Mouse (Mus musculus) kidney, embryonic 16.5 days (tissue): ENCODE data around the gene Mvb12b. TPM values are rescaled to one million over a fixed set of nuclear protein-coding genes. Genes with fewer than 3 reads are reported as not detected.

Experiments used
- ATAC-seq: fragments of 200-750 bp; cut with Nextera tagmentation; 2 replicates; pipeline ENCODE4 v1.8.0; 2017; ENCODE audit warnings: moderate TSS enrichment; ENCODE audit not compliant: low FRiP score, low TSS enrichment
- H3K27ac ChIP-seq: fragments of 300-500 bp; sonication (generic); 2 replicates; pipeline ENCODE4 v1.5.1; 2014; ENCODE audit warnings: low read length
- H3K27me3 ChIP-seq: fragments of 300-500 bp; sonication (generic); 2 replicates; pipeline ENCODE4 v1.6.1; 2014; ENCODE audit warnings: low read length, control low read depth, mixed read lengths; ENCODE audit not compliant: insufficient read depth
- H3K36me3 ChIP-seq: fragments of 300-500 bp; sonication (generic); 2 replicates; pipeline ENCODE4 v1.6.1; 2014; ENCODE audit warnings: low read length, control low read depth, mixed read lengths; ENCODE audit not compliant: insufficient read depth
- H3K4me1 ChIP-seq: fragments of 300-500 bp; sonication (generic); 2 replicates; pipeline ENCODE4 v1.6.1; 2014; ENCODE audit warnings: low read length, control low read depth, mixed read lengths; ENCODE audit not compliant: insufficient read depth
- H3K4me2 ChIP-seq: fragments of 300-500 bp; sonication (generic); replicated peaks from 2 replicates; pipeline ENCODE4 v1.6.1; 2014; ENCODE audit warnings: low read depth, low read length
- H3K4me3 ChIP-seq: fragments of 300-500 bp; sonication (generic); 2 replicates; pipeline ENCODE4 v1.5.1; 2014; ENCODE audit warnings: mild to moderate bottlenecking, low read length
- H3K9ac ChIP-seq: fragments of 300-500 bp; sonication (generic); replicated peaks from 2 replicates; pipeline ENCODE4 v1.6.1; 2014; ENCODE audit warnings: low read length
- H3K9me3 ChIP-seq: fragments of 300-500 bp; sonication (generic); 2 replicates; pipeline ENCODE4 v1.6.1; 2016; ENCODE audit warnings: low read length, control low read depth
- whole genome bisulfite sequencing: fragments of 180-500 bp; shearing (Covaris S2); extraction: QIAGEN DNeasy Blood & Tissue Kit; methylation state at CpG from one replicate; pipeline ENCODE4 v1.1.7; 2014; 5-methylcytosine and 5-hydroxymethylcytosine counted together
- polyA plus RNA-seq: library from polyadenylated mRNA; unstranded; fragments of >200 nt; fragmentation: Nextera tagmentation; extraction: Ambion mirVana; gene quantifications from 2 replicates; pipeline ENCODE4 v1.2.1, GENCODE M21; 2015

Mvb12b gene
- polyA plus RNA-seq, 1 experiment from 2014 or later: 14.2 TPM

GRCm38 (mm10) chr2:33794483-33794882 lies 93.3 kb downstream of the Mvb12b start:
- Histone ChIP-seq H3K27me3 (no peaks in the 10 kb centered on the region), H3K9ac (no peak overlapping the region)
- WGBS: 69% methylated on average over 9 of the region's 9 CpGs

GRCm38 (mm10) chr2:33790301-33790700 lies 97.4 kb downstream of the Mvb12b start:
- Histone ChIP-seq H3K4me2 (no peak overlapping the region), H3K27me3 (no peaks in the 10 kb centered on the region), H3K9ac (no peak overlapping the region), H3K27ac (no peak overlapping the region), H3K36me3 (no peaks in the 10 kb centered on the region; the same call in 1 of the 2 replicates), H3K4me1 (peaks cover 10% of the 10 kb centered on the region; the same call in 1 of the 2 replicates), H3K4me3 (no peak overlapping the region), H3K9me3 (no peaks in the 10 kb centered on the region)
- ATAC-seq: no peak
- 42% methylated on average over 5 of the region's 5 CpGs for WGBS

More at GRCm38 (mm10) chr2:33794483-33794882, 93.3 kb downstream of the Mvb12b start:
- no peak overlapping the region for H3K27ac ChIP-seq
- no peak for ATAC-seq
- H3K36me3 ChIP-seq: no peaks in the 10 kb centered on the region
- H3K4me2 ChIP-seq: no peak overlapping the region
- peaks cover 10% of the 10 kb centered on the region; the same call in 1 of the 2 replicates for H3K4me1 ChIP-seq
- H3K9me3 ChIP-seq: no peaks in the 10 kb centered on the region
- H3K4me3 ChIP-seq: no peak overlapping the region

GRCm38 (mm10) chr2:33789732-33790131 lies 98.0 kb downstream of the Mvb12b start:
- Histone ChIP-seq H3K27me3 (no peaks in the 10 kb centered on the region), H3K27ac (no peak overlapping the region), H3K9me3 (no peaks in the 10 kb centered on the region), H3K4me2 (no peak overlapping the region), H3K4me3 (no peak overlapping the region), H3K36me3 (no peaks in the 10 kb centered on the region; the same call in 1 of the 2 replicates), H3K9ac (no peak overlapping the region), H3K4me1 (peaks cover 10% of the 10 kb centered on the region; the same call in 1 of the 2 replicates)
- ATAC-seq: no peak
- WGBS: 64% methylated on average over 9 of the region's 9 CpGs

- Histone ChIP-seq H3K9ac (no peak overlapping the region), H3K27me3 (no peaks in the 10 kb centered on the region), H3K36me3 (no peaks in the 10 kb centered on the region; the same call in 1 of the 2 replicates), H3K4me3 (no peak overlapping the region), H3K9me3 (no peaks in the 10 kb centered on the region), H3K4me1 (peaks cover 10% of the 10 kb centered on the region; the same call in 1 of the 2 replicates), H3K27ac (no peak overlapping the region), H3K4me2 (no peak overlapping the region)
- no peak for ATAC-seq
- 45% methylated on average over 6 of the region's 6 CpGs for WGBS
Measured at GRCm38 (mm10) chr2:33789279-33789678, 98.5 kb downstream of the Mvb12b start.

GRCm38 (mm10) chr2:33788851-33789250 lies 98.9 kb downstream of the Mvb12b start:
- no peak for ATAC-seq
- Histone ChIP-seq H3K4me2 (no peak overlapping the region), H3K36me3 (no peaks in the 10 kb centered on the region; the same call in 1 of the 2 replicates), H3K9ac (no peak overlapping the region), H3K9me3 (no peaks in the 10 kb centered on the region), H3K27ac (no peak overlapping the region), H3K4me3 (no peak overlapping the region), H3K27me3 (no peaks in the 10 kb centered on the region), H3K4me1 (peaks cover 10% of the 10 kb centered on the region; the same call in 1 of the 2 replicates)
- 93% methylated on average over 7 of the region's 7 CpGs for WGBS

GRCm38 (mm10) chr2:33788131-33788530 lies 99.6 kb downstream of the Mvb12b start:
- no peak overlapping the region for H3K4me3 ChIP-seq
- no peaks in the 10 kb centered on the region for H3K9me3 ChIP-seq
- no peak for ATAC-seq
- no peaks in the 10 kb centered on the region for H3K27me3 ChIP-seq
- H3K9ac ChIP-seq: no peak overlapping the region
- H3K36me3 ChIP-seq: peaks cover 3% of the 10 kb centered on the region; the same call in 1 of the 2 replicates
- peaks cover 10% of the 10 kb centered on the region; the same call in 1 of the 2 replicates for H3K4me1 ChIP-seq
- WGBS: 74% methylated on average over 13 of the region's 13 CpGs
- H3K4me2 ChIP-seq: no peak overlapping the region
- H3K27ac ChIP-seq: no peak overlapping the region

GRCm38 (mm10) chr2:33786064-33786463 lies 101.7 kb downstream of the Mvb12b start:
- no peak for ATAC-seq
- H3K27me3 ChIP-seq: no peaks in the 10 kb centered on the region
- H3K9me3 ChIP-seq: no peaks in the 10 kb centered on the region
- no peak overlapping the region for H3K27ac ChIP-seq
- H3K36me3 ChIP-seq: peaks cover 3% of the 10 kb centered on the region; the same call in 1 of the 2 replicates
- no peak overlapping the region for H3K4me2 ChIP-seq
- WGBS: 92% methylated on average over 6 of the region's 6 CpGs
- H3K9ac ChIP-seq: no peak overlapping the region
- peaks cover 25% of the 10 kb centered on the region for H3K4me1 ChIP-seq
- H3K4me3 ChIP-seq: no peak overlapping the region

- H3K4me1 ChIP-seq: peaks cover 23% of the 10 kb centered on the region
- WGBS: 74% methylated on average over 13 of the region's 13 CpGs
- ATAC-seq: no peak
- H3K27ac ChIP-seq: no peak overlapping the region
- H3K27me3 ChIP-seq: no peaks in the 10 kb centered on the region
- no peaks in the 10 kb centered on the region for H3K9me3 ChIP-seq
- no peak overlapping the region for H3K4me2 ChIP-seq
- no peak overlapping the region for H3K9ac ChIP-seq
- H3K4me3 ChIP-seq: no peak overlapping the region
- H3K36me3 ChIP-seq: peaks cover 3% of the 10 kb centered on the region; the same call in 1 of the 2 replicates
Measured at GRCm38 (mm10) chr2:33785596-33785995, 102.2 kb downstream of the Mvb12b start.

- Histone ChIP-seq H3K9me3 (no peaks in the 10 kb centered on the region), H3K4me1 (peaks cover 16% of the 10 kb centered on the region), H3K4me3 (no peak overlapping the region), H3K27ac (no peak overlapping the region), H3K9ac (no peak overlapping the region), H3K36me3 (peaks cover 3% of the 10 kb centered on the region; the same call in 1 of the 2 replicates), H3K27me3 (no peaks in the 10 kb centered on the region), H3K4me2 (no peak overlapping the region)
- no peak for ATAC-seq
- WGBS: 84% methylated on average over 1 of the region's 1 CpGs
Measured at GRCm38 (mm10) chr2:33784721-33785120, 103.0 kb downstream of the Mvb12b start.

- ATAC-seq: no peak
- no peak overlapping the region for H3K4me3 ChIP-seq
- peaks cover 15% of the 10 kb centered on the region for H3K4me1 ChIP-seq
- 85% methylated on average over 7 of the region's 7 CpGs for WGBS
- no peak overlapping the region for H3K27ac ChIP-seq
- H3K4me2 ChIP-seq: no peak overlapping the region
- H3K27me3 ChIP-seq: no peaks in the 10 kb centered on the region
- H3K9ac ChIP-seq: no peak overlapping the region
- H3K36me3 ChIP-seq: peaks cover 14% of the 10 kb centered on the region
- peaks cover 11% of the 10 kb centered on the region for H3K9me3 ChIP-seq
Measured at GRCm38 (mm10) chr2:33783419-33783818, 104.3 kb downstream of the Mvb12b start.
